ENCODE assay signal across 33 mouse cellular contexts in the genomic region with DNA sequence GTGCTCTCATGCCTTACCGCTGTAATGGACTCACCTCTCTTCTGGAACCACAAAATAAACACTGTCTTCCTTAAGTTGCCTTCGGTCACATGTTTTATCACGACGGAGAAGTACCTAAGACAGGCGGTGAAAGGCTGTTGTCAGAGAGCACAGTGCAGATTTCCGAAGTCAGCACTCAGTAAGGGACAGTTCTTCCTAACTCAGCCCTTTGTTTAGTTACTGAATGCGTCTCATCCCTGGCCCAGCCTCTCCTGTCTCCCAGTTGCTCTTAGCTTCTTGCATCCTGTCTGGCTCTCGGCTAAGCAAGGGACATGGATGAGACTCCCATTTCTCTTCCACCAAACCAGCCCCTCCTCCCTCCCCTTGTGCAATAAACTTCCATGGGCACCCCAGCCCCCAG. TPM values are rescaled to one million over a fixed set of nuclear protein-coding genes. Genes with fewer than 3 reads are reported as not detected.
DNase-seq lines count a peak whose midpoint lies in the region; ATAC-seq and TF ChIP-seq lines count a peak whose summit lies in the region.
"Had no signal": no experiment of that assay in that cellular context is flagged by ENCODE, and none has a peak within 500 bp of the region (broad histone marks: within the 10 kb centered on the region; RNA-seq: fewer than 3 reads in every experiment).

No protein-coding gene starts in this region.

- no peaks in the 10 kb centered on the region for H3K27me3 ChIP-seq in lung, postnatal 0 days (replicated peaks; ENCODE audit: insufficient read depth, low read length)
- H3K27me3 ChIP-seq: embryonic facial prominence, embryonic 15.5 days; forebrain, embryonic 12.5 days; hindbrain, embryonic 15.5 days; midbrain, embryonic 12.5 days; neural tube, embryonic 12.5 days; stomach, embryonic 15.5 days had no signal

- TF ChIP-seq EP300 in lung, postnatal 0 days (IDR thresholded peaks at IDR 0.05) = no peak

- no peaks in the 10 kb centered on the region for H3K4me1 ChIP-seq in lung, postnatal 0 days (ENCODE audit: insufficient read depth, low read depth, low read length)
- H3K4me1 ChIP-seq in lung, adult 2 months (ENCODE audit: control insufficient read depth, insufficient read depth, low read length) = no peaks in the 10 kb centered on the region; the same call in 1 of the 2 replicates
- H3K4me1 ChIP-seq: embryonic facial prominence, embryonic 15.5 days; heart, embryonic 13.5 days; midbrain, embryonic 12.5 days; neural tube, embryonic 12.5 days; stomach, embryonic 15.5 days had no signal

- no peaks in the 10 kb centered on the region for H3K9me3 ChIP-seq in lung, postnatal 0 days (ENCODE audit: low read length)
- H3K9me3 ChIP-seq: embryonic facial prominence, embryonic 10.5 days; embryonic facial prominence, embryonic 15.5 days; forebrain, embryonic 12.5 days; heart, embryonic 13.5 days; hindbrain, embryonic 15.5 days; midbrain, embryonic 12.5 days; neural tube, embryonic 12.5 days; stomach, embryonic 15.5 days had no signal

- H3K27ac ChIP-seq in lung, postnatal 0 days (ENCODE audit: low read length) = no peak overlapping the region
- H3K27ac ChIP-seq: embryonic facial prominence, embryonic 10.5 days; embryonic facial prominence, embryonic 15.5 days; forebrain, embryonic 12.5 days; heart, embryonic 13.5 days; hindbrain, embryonic 15.5 days; liver, embryonic 14.5 days; midbrain, embryonic 12.5 days; neural tube, embryonic 12.5 days; stomach, embryonic 15.5 days had no signal

- WGBS in lung, postnatal 0 days = 15% methylated on average over 8 of the region's 8 CpGs
- 16% methylated on average over 8 of the region's 8 CpGs for WGBS in lung, adult 2 months

- intact Hi-C loops in left cerebral cortex, postnatal 10 days (cut with DNase I) = no loop called here

- no peaks in the 10 kb centered on the region for H3K36me3 ChIP-seq in lung, postnatal 0 days (ENCODE audit: insufficient read depth, low read length)
- H3K36me3 ChIP-seq: embryonic facial prominence, embryonic 10.5 days; embryonic facial prominence, embryonic 15.5 days; forebrain, embryonic 12.5 days; heart, embryonic 13.5 days; midbrain, embryonic 12.5 days; neural tube, embryonic 12.5 days; stomach, embryonic 15.5 days had no signal

- peak; percentile 44 for ATAC-seq in frontal cortex, adult (ENCODE audit: low TSS enrichment)
- 0 out of 2 replicates have a peak, but pooled peaks have one; percentile 9 for ATAC-seq in lung, postnatal 0 days
- ATAC-seq in megakaryocyte-erythroid progenitor cell, adult 5-6 weeks (replicated peaks; ENCODE audit: low FRiP score, low TSS enrichment, poor library complexity, severe bottlenecking) = 0 out of 2 replicates have a peak, but pooled peaks have one; percentile 18
- ATAC-seq in megakaryocyte, adult 5-6 weeks (ENCODE audit: poor library complexity, severe bottlenecking) = no peak
- ATAC-seq: forebrain, postnatal 0 days; intestine, embryonic 16.5 days had no signal

- DNase-seq in frontal cortex, postnatal 36 days (ENCODE audit: low spot score in 2 of 2) = no peak
- peak; percentile 30 for DNase-seq in lung, postnatal 0 days (ENCODE audit: low spot score)
- no peak for DNase-seq in lung, adult 2 months
- no peak for DNase-seq in left cerebral cortex, postnatal 10 days (ENCODE audit: extremely low spot score in 1 of 2, low spot score in 2 of 2)
- DNase-seq: adrenal gland, adult 8-10 months; cerebellum, adult 8-10 months; cerebellum, postnatal 25 days; forebrain, postnatal 0 days; gastrocnemius, postnatal 36 days; heart, adult 18-20 months; heart, postnatal 10 days; kidney, adult 9 months; kidney, postnatal 14 days; layer of hippocampus, adult 9-11 months; liver; lung, embryonic 14.5 days; thymus, adult 18-20 months; thymus, postnatal 25 days had no signal

- TF ChIP-seq POLR2A in lung, adult 2 months (IDR thresholded peaks at IDR 0.05; ENCODE audit: borderline replicate concordance, extremely low read depth, low read depth, low read length) = no peak

- no peak for TF ChIP-seq CTCF in lung, postnatal 0 days (IDR thresholded peaks at IDR 0.05)
- TF ChIP-seq CTCF in lung, adult 2 months (IDR thresholded peaks at IDR 0.05; ENCODE audit: insufficient read depth, low read length) = no peak

- no peak overlapping the region for H3K9ac ChIP-seq in lung, postnatal 0 days (replicated peaks; ENCODE audit: low read depth)
- H3K9ac ChIP-seq: embryonic facial prominence, embryonic 15.5 days; forebrain, embryonic 12.5 days; forebrain, postnatal 0 days; heart, embryonic 13.5 days; hindbrain, embryonic 15.5 days; liver, embryonic 14.5 days; lung, embryonic 14.5 days; midbrain, embryonic 12.5 days; neural tube, embryonic 12.5 days; stomach, embryonic 15.5 days had no signal

- H3K4me3 ChIP-seq in lung, postnatal 0 days (ENCODE audit: low read depth, low read length) = no peak overlapping the region
- H3K4me3 ChIP-seq in lung, adult 2 months (replicated peaks; ENCODE audit: extremely low read depth, low read depth, low read length) = no peak overlapping the region
- H3K4me3 ChIP-seq: embryonic facial prominence, embryonic 10.5 days; embryonic facial prominence, embryonic 15.5 days; forebrain, embryonic 12.5 days; heart, embryonic 13.5 days; hindbrain, embryonic 15.5 days; midbrain, embryonic 12.5 days; myocyte; neural tube, embryonic 12.5 days; stomach, embryonic 15.5 days had no signal

- H3K4me2 ChIP-seq in lung, postnatal 0 days (replicated peaks; ENCODE audit: low read depth, low read length) = no peak overlapping the region
- H3K4me2 ChIP-seq: embryonic facial prominence, embryonic 15.5 days; forebrain, embryonic 12.5 days; heart, embryonic 13.5 days; hindbrain, embryonic 15.5 days; lung, embryonic 14.5 days; midbrain, embryonic 12.5 days; neural tube, embryonic 12.5 days; stomach, embryonic 15.5 days had no signal

RNA-seq across cellular contexts. Expression of a gene that starts 10.6 kb away (rescaled TPM):
- 6.1 and 6.2 TPM in 2 replicates for polyA plus RNA-seq in lung, postnatal 0 days (2015; fragmentation: Nextera tagmentation; extraction: Ambion mirVana)
- 10.6 and 12.7 TPM in 2 replicates for polyA plus RNA-seq in lung, adult 2 months (2012; rRNA removed)
- total RNA-seq in megakaryocyte-erythroid progenitor cell, adult 5-6 weeks (2014; fragmentation: Nextera tagmentation) = not detected in 2 replicates
- not detected in 2 replicates for total RNA-seq in megakaryocyte-erythroid progenitor cell, adult 5-6 weeks (2017)
- total RNA-seq in left cerebral cortex, postnatal 10 days (2021) = 100 to 1,000 TPM; 560 to 613 TPM
- not detected in 2 replicates for total RNA-seq in megakaryocyte, adult 5-6 weeks (2015)
- total RNA-seq in megakaryocyte, adult 5-6 weeks (2017) = 0.08 TPM in 1 of 2 replicates, not detected in the other
- total RNA-seq: hematopoietic stem cell, adult 5-6 weeks had no signal
- polyA plus RNA-seq: myocyte had no signal

RNA-seq across cellular contexts. Expression of a gene that starts 23.6 kb away (rescaled TPM):
- 14.8 and 17.8 TPM in 2 replicates for polyA plus RNA-seq in lung, postnatal 0 days (2015; fragmentation: Nextera tagmentation; extraction: Ambion mirVana)
- 19.4 and 27.5 TPM in 2 replicates for polyA plus RNA-seq in lung, adult 2 months (2012; rRNA removed)
- 32.2 and 52.0 TPM in 2 replicates for total RNA-seq in megakaryocyte-erythroid progenitor cell, adult 5-6 weeks (2014; fragmentation: Nextera tagmentation)
- total RNA-seq in megakaryocyte-erythroid progenitor cell, adult 5-6 weeks (2017) = 26.3 and 32.6 TPM in 2 replicates
- total RNA-seq in left cerebral cortex, postnatal 10 days (2021) = 10 to 100 TPM; 77.3 to 84.0 TPM
- total RNA-seq in megakaryocyte, adult 5-6 weeks (2015) = 45.3 and 45.4 TPM in 2 replicates
- total RNA-seq in megakaryocyte, adult 5-6 weeks (2017) = 29.7 and 32.2 TPM in 2 replicates

Comparison
In these comparisons a context has a peak if more than half of its experiments do, and no peak if none do; other contexts are left out.
1. RNA of a gene that starts 10.6 kb away (total RNA-seq): 560 to 613 TPM in left cerebral cortex, postnatal 10 days; not detected in megakaryocyte-erythroid progenitor cell, adult 5-6 weeks and 0.08 TPM in megakaryocyte, adult 5-6 weeks; every median in the first group is over 100 times any median in the second.